Mouse (Mus musculus) heart, adult 9 months (tissue): ENCODE measurements around the gene Slc35f2.

ENCODE experiments used
- DNase-seq, 2 experiments: peaks; one replicate each; pipeline ENCODE4 v3.0.0; 2022; ENCODE audit warnings: low spot score in 2 of 2

Slc35f2 gene

GRCm38 (mm10) chr9:53829081-53829865, 57.9 kb downstream of the Slc35f2 start:
- DNase-seq, result no peak

- peak in 1 of 2 experiments; percentile 3 for DNase-seq
Observed at GRCm38 (mm10) chr9:53829866-53830209, 58.5 kb downstream of the Slc35f2 start.

GRCm38 (mm10) chr9:53835039-53835438, 63.7 kb downstream of the Slc35f2 start:
- no peak for DNase-seq

GRCm38 (mm10) chr9:53835976-53836375, 64.6 kb downstream of the Slc35f2 start:
- DNase-seq, result no peak

GRCm38 (mm10) chr9:53838816-53839215, 67.5 kb downstream of the Slc35f2 start:
- DNase-seq, result no peak

GRCm38 (mm10) chr9:53848548-53848947, 77.2 kb downstream of the Slc35f2 start:
- DNase-seq, result no peak

- DNase-seq, result no peak
Observed at GRCm38 (mm10) chr9:53849864-53850263, 78.5 kb downstream of the Slc35f2 start, which contains the start of gene Sln. Gene Sln (plus strand): TSS chr9:53850164.

- no peak for DNase-seq
Observed at GRCm38 (mm10) chr9:53852158-53852557, 80.8 kb downstream of the Slc35f2 start.

- DNase-seq, result no peak
Observed at GRCm38 (mm10) chr9:53853672-53854071, 82.3 kb downstream of the Slc35f2 start.

GRCm38 (mm10) chr9:53854525-53854924, 83.2 kb downstream of the Slc35f2 start:
- no peak for DNase-seq

GRCm38 (mm10) chr9:53857864-53858263, 86.5 kb downstream of the Slc35f2 start:
- DNase-seq, result no peak
